Mouse (Mus musculus): ENCODE measurements around the gene Gm7173. TPM values are rescaled to one million over a fixed set of nuclear protein-coding genes. Genes with fewer than 3 reads are reported as not detected.

Gm7173 gene
- total RNA-seq (2021), result 1 to 10 TPM; 1.5 to 1.7 TPM
- long read RNA-seq, result 0 reads

GRCm38 (mm10) chrX:79516977-79517645, at the start of gene Gm7173:
TSS of gene Gm7173 (minus strand) at chrX:79517285.
- DNase-seq (ENCODE audit: low spot score in 2 of 2), result peak; percentile 42 to 54

- no peak for DNase-seq (ENCODE audit: low spot score in 2 of 2)
Observed at GRCm38 (mm10) chrX:79517646-79518016, 546 bp upstream of the Gm7173 start.

GRCm38 (mm10) chrX:79316790-79317189, 200.3 kb downstream of the Gm7173 start:
- no peak for DNase-seq (ENCODE audit: low spot score in 2 of 2)

Other genes starting within 250 kb of the Gm7173 start
- gene Mageb16, start 154.2 kb upstream of the Gm7173 start, total RNA-seq (2021), result 1 to 10 TPM; 1.2 to 1.8 TPM

All from layer of hippocampus, postnatal 10 days (tissue).